Mouse (Mus musculus) ES-E14 (cell line): ENCODE data around the gene H2afj.

ENCODE experiments used
- CHD2 ChIP-seq: IDR thresholded peaks from 2 replicates; pipeline ENCODE4 v1.6.1; 2014; ENCODE audit warnings: mild to moderate bottlenecking, low read depth, low read length, inconsistent platforms
- HCFC1 ChIP-seq: IDR thresholded peaks from 2 replicates; pipeline ENCODE4 v1.6.1; 2012; ENCODE audit warnings: low read length, inconsistent platforms, borderline replicate concordance; ENCODE audit not compliant: insufficient read depth
- MAFK ChIP-seq: IDR thresholded peaks from 2 replicates; pipeline ENCODE4 v1.6.1; 2014; ENCODE audit warnings: mild to moderate bottlenecking, low read depth, low read length, inconsistent platforms; ENCODE audit not compliant: insufficient read depth
- ZC3H11A ChIP-seq: IDR thresholded peaks from 2 replicates; pipeline ENCODE4 v1.6.1; 2012; ENCODE audit warnings: low read depth, mild to moderate bottlenecking, inconsistent platforms, low read length, borderline replicate concordance
- ZNF384 ChIP-seq: IDR thresholded peaks from 2 replicates; pipeline ENCODE4 v1.6.1; 2012; ENCODE audit warnings: low read depth, low read length, inconsistent platforms

GRCm38 (mm10) chr6:136815381-136815780 lies 7.3 kb downstream of the H2afj start:
- no peak for TF ChIP-seq MAFK
- no peak for TF ChIP-seq CHD2
- no peak for TF ChIP-seq HCFC1
- TF ChIP-seq ZNF384: no peak
- TF ChIP-seq ZC3H11A: no peak
